Mouse (Mus musculus) CH12F3 (cell line): Measurements from ENCODE around the gene Art4.
"Not testable (repeated sequence)": the region's sequence is repeated elsewhere in the genome, so short reads cannot be mapped to it uniquely, and the experiment has no call there.

Experiments used
- in situ Hi-C: fragments of 300-500 bp; cut with MboI; formaldehyde crosslinking; loops from 2 replicates; pipeline ENCODE4 v1.14.3; 2020; ENCODE audit warnings: low sequenced_read_pairs

Art4 gene

GRCm38 (mm10) chr6:136857186-136857872 lies at the start of gene Art4:
Art4 (minus strand) TSS chr6:136857733.
- in situ Hi-C loops, result no loop called here

GRCm38 (mm10) chr6:136906937-136907293 lies 49.4 kb upstream of the Art4 start:
- in situ Hi-C loops, result no loop called here

GRCm38 (mm10) chr6:136906283-136906936 lies 48.9 kb upstream of the Art4 start:
- in situ Hi-C loops, result no loop called here

GRCm38 (mm10) chr6:136903885-136904470 lies 46.4 kb upstream of the Art4 start:
- in situ Hi-C loops, result no loop called here

- in situ Hi-C loops, result no loop called here
Observed at GRCm38 (mm10) chr6:136902527-136902926, 45.0 kb upstream of the Art4 start.

- in situ Hi-C loops, result no loop called here
Observed at GRCm38 (mm10) chr6:136901010-136901409, 43.5 kb upstream of the Art4 start.

GRCm38 (mm10) chr6:136900369-136901009 lies 43.0 kb upstream of the Art4 start:
- in situ Hi-C loops, result no loop called here

- in situ Hi-C loops, result no loop called here
Observed at GRCm38 (mm10) chr6:136898954-136899353, 41.4 kb upstream of the Art4 start.

- in situ Hi-C loops, result no loop called here
Observed at GRCm38 (mm10) chr6:136898222-136898621, 40.7 kb upstream of the Art4 start.

GRCm38 (mm10) chr6:136897789-136898188 lies 40.3 kb upstream of the Art4 start:
- in situ Hi-C loops, result no loop called here

- in situ Hi-C loops, result no loop called here
Observed at GRCm38 (mm10) chr6:136894532-136895339, 37.2 kb upstream of the Art4 start.

GRCm38 (mm10) chr6:136892002-136892401 lies 34.5 kb upstream of the Art4 start:
- in situ Hi-C loops, result no loop called here

- in situ Hi-C loops, result no loop called here
Observed at GRCm38 (mm10) chr6:136889554-136889953, 32.0 kb upstream of the Art4 start.

- in situ Hi-C loops, result no loop called here
Observed at GRCm38 (mm10) chr6:136889067-136889466, 31.5 kb upstream of the Art4 start.

- in situ Hi-C loops, result no loop called here
Observed at GRCm38 (mm10) chr6:136887854-136888253, 30.3 kb upstream of the Art4 start.

GRCm38 (mm10) chr6:136884766-136885165 lies 27.2 kb upstream of the Art4 start:
- in situ Hi-C loops, result not testable (repeated sequence)

- in situ Hi-C loops, result no loop called here
Observed at GRCm38 (mm10) chr6:136883961-136884360, 26.4 kb upstream of the Art4 start.

GRCm38 (mm10) chr6:136883431-136883915 lies 25.9 kb upstream of the Art4 start:
- in situ Hi-C loops, result no loop called here

GRCm38 (mm10) chr6:136881678-136882077 lies 24.1 kb upstream of the Art4 start:
- in situ Hi-C loops, result no loop called here

GRCm38 (mm10) chr6:136875670-136876069 lies 18.1 kb upstream of the Art4 start, which contains the start of gene Mgp:
Mgp (minus strand) TSS chr6:136875823.
- in situ Hi-C loops, result no loop called here

- in situ Hi-C loops, result no loop called here
Observed at GRCm38 (mm10) chr6:136874599-136874998, 17.1 kb upstream of the Art4 start.
